ENCODE assay signal across 9 mouse cellular contexts in genomic region chr1:74283686-74284463, GRCm38 (mm10). TPM values are rescaled to one million over a fixed set of nuclear protein-coding genes. Genes with fewer than 3 reads are reported as not detected.
DNase-seq lines count a peak whose midpoint lies in the region; ATAC-seq and TF ChIP-seq lines count a peak whose summit lies in the region.
"Had no signal": no experiment of that assay in that cellular context is flagged by ENCODE, and none has a peak within 500 bp of the region (broad histone marks: within the 10 kb centered on the region; RNA-seq: fewer than 3 reads in every experiment).

No protein-coding gene starts in this region.

- 15% methylated on average over 14 of the region's 15 CpGs for WGBS in forebrain, embryonic 12.5 days
- 12% methylated on average over 15 of the region's 15 CpGs for WGBS in hindbrain, postnatal 0 days
- 11% methylated on average over 15 of the region's 15 CpGs for WGBS in limb, embryonic 11.5 days
- WGBS in midbrain, embryonic 11.5 days, result 13% methylated on average over 15 of the region's 15 CpGs
- WGBS in stomach, embryonic 16.5 days, result 9% methylated on average over 15 of the region's 15 CpGs

- intact Hi-C loops in gastrocnemius, adult 2 months (cut with DNase I), result loop anchor here (2.0 to 10.0 kb wide), 3 partner anchors 47 to 301 kb away; partner anchors contain the start of genes Arpc2, Bcs1l and Zfp142

- H3K36me3 ChIP-seq in forebrain, embryonic 12.5 days (replicated peaks), result peaks cover 52% of the 10 kb centered on the region
- H3K36me3 ChIP-seq in hindbrain, postnatal 0 days (ENCODE audit: insufficient read depth, low read length), result peaks cover 31% of the 10 kb centered on the region
- H3K36me3 ChIP-seq in limb, embryonic 11.5 days (ENCODE audit: control insufficient read depth, insufficient read depth, low read length), result peaks cover 28% of the 10 kb centered on the region
- H3K36me3 ChIP-seq in midbrain, embryonic 11.5 days (ENCODE audit: control insufficient read depth, insufficient read depth, low read length), result peaks cover 25% of the 10 kb centered on the region
- peaks cover 20% of the 10 kb centered on the region for H3K36me3 ChIP-seq in stomach, embryonic 16.5 days (ENCODE audit: control insufficient read depth, insufficient read depth, low read length)

- no peaks in the 10 kb centered on the region for H3K9me3 ChIP-seq in forebrain, embryonic 12.5 days
- no peaks in the 10 kb centered on the region for H3K9me3 ChIP-seq in hindbrain, postnatal 0 days (ENCODE audit: low read length)
- H3K9me3 ChIP-seq in limb, embryonic 11.5 days (ENCODE audit: control insufficient read depth, low read length), result no peaks in the 10 kb centered on the region
- no peaks in the 10 kb centered on the region for H3K9me3 ChIP-seq in midbrain, embryonic 11.5 days (ENCODE audit: control insufficient read depth, low read length)
- no peaks in the 10 kb centered on the region for H3K9me3 ChIP-seq in stomach, embryonic 16.5 days (replicated peaks; ENCODE audit: control insufficient read depth, low read length)

- peak; percentile 69 for DNase-seq in gastrocnemius, adult 2 months
- DNase-seq in gastrocnemius, adult 18-20 months (ENCODE audit: low spot score), result no peak
- peak; percentile 73 for DNase-seq in hindbrain, postnatal 0 days (ENCODE audit: low spot score)
- no peak for DNase-seq in limb, embryonic 11.5 days (ENCODE audit: low spot score)
- peak; percentile 82 for DNase-seq in midbrain, embryonic 11.5 days (ENCODE audit: low spot score, missing footprints)

- ATAC-seq in forebrain, embryonic 12.5 days (ENCODE audit: low FRiP score), result peak; percentile 39
- peak; percentile 51 for ATAC-seq in hindbrain, postnatal 0 days
- ATAC-seq in limb, embryonic 11.5 days (ENCODE audit: insufficient number of reproducible peaks, low FRiP score, low TSS enrichment, low read depth), result peak; percentile 24
- ATAC-seq in midbrain, embryonic 11.5 days (ENCODE audit: low FRiP score), result peak; percentile 49
- peak; percentile 41; the same call in 1 of the 2 replicates for ATAC-seq in stomach, embryonic 16.5 days (ENCODE audit: insufficient read depth, low FRiP score)

- H3K4me1 ChIP-seq in bone marrow macrophage, adult 2 months (ENCODE audit: control insufficient read depth, insufficient read depth, low read length), result 0 out of 2 replicates have a peak, but pooled peaks cover 2% of the 10 kb centered on the region
- peaks cover 26% of the 10 kb centered on the region for H3K4me1 ChIP-seq in forebrain, embryonic 12.5 days
- H3K4me1 ChIP-seq in hindbrain, postnatal 0 days (ENCODE audit: insufficient read depth, low read length), result peaks cover 16% of the 10 kb centered on the region; the same call in 1 of the 2 replicates
- peaks cover 12% of the 10 kb centered on the region for H3K4me1 ChIP-seq in limb, embryonic 11.5 days (ENCODE audit: control insufficient read depth, insufficient read depth, low read length)
- H3K4me1 ChIP-seq in midbrain, embryonic 11.5 days (ENCODE audit: control insufficient read depth, insufficient read depth, low read length), result peaks cover 11% of the 10 kb centered on the region
- H3K4me1 ChIP-seq in stomach, embryonic 16.5 days (ENCODE audit: control insufficient read depth, insufficient read depth, low read length), result peaks cover 34% of the 10 kb centered on the region

- H3K27me3 ChIP-seq in forebrain, embryonic 12.5 days, result no peaks in the 10 kb centered on the region
- no peaks in the 10 kb centered on the region for H3K27me3 ChIP-seq in hindbrain, postnatal 0 days (ENCODE audit: insufficient read depth, low read length)
- H3K27me3 ChIP-seq in limb, embryonic 11.5 days (ENCODE audit: control insufficient read depth, insufficient read depth, low read length), result no peaks in the 10 kb centered on the region
- H3K27me3 ChIP-seq in midbrain, embryonic 11.5 days (ENCODE audit: control insufficient read depth, insufficient read depth, low read length), result no peaks in the 10 kb centered on the region
- H3K27me3 ChIP-seq in stomach, embryonic 16.5 days (ENCODE audit: control insufficient read depth, insufficient read depth, low read length), result no peaks in the 10 kb centered on the region

- no peak for TF ChIP-seq CTCF in gastrocnemius, adult 2 months (IDR thresholded peaks at IDR 0.05)
- no peak for TF ChIP-seq CTCF in bone marrow macrophage, adult 2 months (IDR thresholded peaks at IDR 0.05; ENCODE audit: low read depth, low read length)
- no peak for TF ChIP-seq CTCF in hindbrain, postnatal 0 days (IDR thresholded peaks at IDR 0.05; ENCODE audit: low read depth)

- peak overlapping the region; percentile 96 for H3K27ac ChIP-seq in gastrocnemius, adult 2 months
- peak overlapping the region; percentile 61 for H3K27ac ChIP-seq in bone marrow macrophage, adult 2 months (ENCODE audit: insufficient read depth, low read depth, low read length)
- peak overlapping the region; percentile 54; the same call in 1 of the 2 replicates for H3K27ac ChIP-seq in forebrain, embryonic 12.5 days
- peak overlapping the region; percentile 75; the same call in 1 of the 2 replicates for H3K27ac ChIP-seq in hindbrain, postnatal 0 days
- H3K27ac ChIP-seq in limb, embryonic 11.5 days (replicated peaks; ENCODE audit: low read depth, low read length), result no peak overlapping the region
- peak overlapping the region; percentile 48; the same call in 1 of the 2 replicates for H3K27ac ChIP-seq in midbrain, embryonic 11.5 days (ENCODE audit: low read depth, low read length)
- H3K27ac ChIP-seq in stomach, embryonic 16.5 days (ENCODE audit: low read length), result peak overlapping the region; percentile 86

- H3K4me2 ChIP-seq in forebrain, embryonic 12.5 days, result peak overlapping the region; percentile 90
- peak overlapping the region; percentile 76 for H3K4me2 ChIP-seq in hindbrain, postnatal 0 days (ENCODE audit: low read depth, low read length)
- peak overlapping the region; percentile 80 for H3K4me2 ChIP-seq in limb, embryonic 11.5 days (ENCODE audit: low read depth, severe bottlenecking)
- peak overlapping the region; percentile 81 for H3K4me2 ChIP-seq in midbrain, embryonic 11.5 days
- H3K4me2 ChIP-seq in stomach, embryonic 16.5 days (ENCODE audit: low read depth, low read length), result peak overlapping the region; percentile 91

- peak; percentile 7; the same call in 1 of the 2 replicates for TF ChIP-seq POLR2A in bone marrow macrophage, adult 2 months (IDR thresholded peaks at IDR 0.05; ENCODE audit: borderline replicate concordance, low read depth, low read length)

- H3K4me3 ChIP-seq in gastrocnemius, adult 2 months, result peak overlapping the region; percentile 93
- H3K4me3 ChIP-seq in bone marrow macrophage, adult 2 months (ENCODE audit: insufficient read depth, low read length), result peak overlapping the region; percentile 80
- peak overlapping the region; percentile 79 for H3K4me3 ChIP-seq in forebrain, embryonic 12.5 days (replicated peaks)
- peak overlapping the region; percentile 70 for H3K4me3 ChIP-seq in hindbrain, postnatal 0 days (ENCODE audit: low read length)
- peak overlapping the region; percentile 67 for H3K4me3 ChIP-seq in limb, embryonic 11.5 days (ENCODE audit: low read depth, low read length)
- peak overlapping the region; percentile 73 for H3K4me3 ChIP-seq in midbrain, embryonic 11.5 days (ENCODE audit: low read depth, low read length)
- H3K4me3 ChIP-seq in stomach, embryonic 16.5 days (replicated peaks; ENCODE audit: low read length), result peak overlapping the region; percentile 94

- H3K9ac ChIP-seq in forebrain, embryonic 12.5 days, result peak overlapping the region; percentile 78
- H3K9ac ChIP-seq in hindbrain, postnatal 0 days (replicated peaks; ENCODE audit: low read length), result peak overlapping the region; percentile 67
- H3K9ac ChIP-seq in limb, embryonic 11.5 days (ENCODE audit: low read length), result peak overlapping the region; percentile 49
- peak overlapping the region; percentile 76 for H3K9ac ChIP-seq in midbrain, embryonic 11.5 days (ENCODE audit: low read length)
- H3K9ac ChIP-seq in stomach, embryonic 16.5 days (ENCODE audit: low read length), result peak overlapping the region; percentile 89

RNA-seq across cellular contexts. Expression of gene Aamp, which starts 0.7 kb away (rescaled TPM):
- 10 to 100 TPM; 69.4 to 76.1 TPM for total RNA-seq in gastrocnemius, adult 2 months (2021)
- total RNA-seq in gastrocnemius, adult 18-20 months (2021), result 10 to 100 TPM; 74.4 to 77.1 TPM
- 104 and 124 TPM in 2 replicates for polyA plus RNA-seq in bone marrow macrophage, adult 2 months (2012; ENCODE audit: insufficient read depth, insufficient read length, missing spikeins)
- 184 and 190 TPM in 2 replicates for polyA plus RNA-seq in forebrain, embryonic 12.5 days (2016; fragmentation: Nextera tagmentation; extraction: Ambion mirVana)
- total RNA-seq in hindbrain, postnatal 0 days (2014; rRNA removed), result 131 and 161 TPM in 2 replicates
- 212 and 219 TPM in 2 replicates for polyA plus RNA-seq in hindbrain, postnatal 0 days (2015; fragmentation: Nextera tagmentation; extraction: Ambion mirVana)
- polyA plus RNA-seq in limb, embryonic 11.5 days (2014; fragmentation: Nextera tagmentation; extraction: Ambion mirVana), result 218 and 223 TPM in 2 replicates
- polyA plus RNA-seq in midbrain, embryonic 11.5 days (2014; fragmentation: Nextera tagmentation; extraction: Ambion mirVana), result 175 and 186 TPM in 2 replicates
- 227 and 252 TPM in 2 replicates for polyA plus RNA-seq in stomach, embryonic 16.5 days (2015; fragmentation: Nextera tagmentation; extraction: Ambion mirVana)

RNA-seq across cellular contexts. Expression of gene Pnkd, which starts 0.9 kb away (rescaled TPM):
- 10 to 100 TPM; 45.4 to 70.5 TPM for total RNA-seq in gastrocnemius, adult 2 months (2021)
- total RNA-seq in gastrocnemius, adult 18-20 months (2021), result 10 to 100 TPM; 54.0 to 63.3 TPM
- polyA plus RNA-seq in bone marrow macrophage, adult 2 months (2012; ENCODE audit: insufficient read depth, insufficient read length, missing spikeins), result 37.6 and 37.8 TPM in 2 replicates
- polyA plus RNA-seq in forebrain, embryonic 12.5 days (2016; fragmentation: Nextera tagmentation; extraction: Ambion mirVana), result 87.5 and 88.9 TPM in 2 replicates
- total RNA-seq in hindbrain, postnatal 0 days (2014; rRNA removed), result 102 and 113 TPM in 2 replicates
- polyA plus RNA-seq in hindbrain, postnatal 0 days (2015; fragmentation: Nextera tagmentation; extraction: Ambion mirVana), result 143 TPM in 2 replicates
- 118 and 119 TPM in 2 replicates for polyA plus RNA-seq in limb, embryonic 11.5 days (2014; fragmentation: Nextera tagmentation; extraction: Ambion mirVana)
- polyA plus RNA-seq in midbrain, embryonic 11.5 days (2014; fragmentation: Nextera tagmentation; extraction: Ambion mirVana), result 83.9 and 84.6 TPM in 2 replicates
- 108 and 119 TPM in 2 replicates for polyA plus RNA-seq in stomach, embryonic 16.5 days (2015; fragmentation: Nextera tagmentation; extraction: Ambion mirVana)

RNA-seq across cellular contexts. Expression of gene Gpbar1, which starts 5.5 kb away (rescaled TPM):
- total RNA-seq in gastrocnemius, adult 2 months (2021), result not detected
- total RNA-seq in gastrocnemius, adult 18-20 months (2021), result not detected
- polyA plus RNA-seq in bone marrow macrophage, adult 2 months (2012; ENCODE audit: insufficient read depth, insufficient read length, missing spikeins), result not detected in 2 replicates
- polyA plus RNA-seq in forebrain, embryonic 12.5 days (2016; fragmentation: Nextera tagmentation; extraction: Ambion mirVana), result 0.18 and 0.29 TPM in 2 replicates
- total RNA-seq in hindbrain, postnatal 0 days (2014; rRNA removed), result not detected in 2 replicates
- polyA plus RNA-seq in hindbrain, postnatal 0 days (2015; fragmentation: Nextera tagmentation; extraction: Ambion mirVana), result 0.16 TPM in 1 of 2 replicates, not detected in the other
- 0.51 TPM in 1 of 2 replicates, not detected in the other for polyA plus RNA-seq in limb, embryonic 11.5 days (2014; fragmentation: Nextera tagmentation; extraction: Ambion mirVana)
- polyA plus RNA-seq in midbrain, embryonic 11.5 days (2014; fragmentation: Nextera tagmentation; extraction: Ambion mirVana), result 0.15 TPM in 1 of 2 replicates, not detected in the other
- 1.0 and 1.2 TPM in 2 replicates for polyA plus RNA-seq in stomach, embryonic 16.5 days (2015; fragmentation: Nextera tagmentation; extraction: Ambion mirVana)
- total RNA-seq: left cerebral cortex, adult 8-10 months had no signal

RNA-seq across cellular contexts. Expression of gene Tmbim1, which starts 21.5 kb away (rescaled TPM):
- total RNA-seq in gastrocnemius, adult 2 months (2021), result 10 to 100 TPM; 35.2 to 35.4 TPM
- total RNA-seq in gastrocnemius, adult 18-20 months (2021), result 10 to 100 TPM; 29.0 to 42.2 TPM
- 73.6 and 74.7 TPM in 2 replicates for polyA plus RNA-seq in bone marrow macrophage, adult 2 months (2012; ENCODE audit: insufficient read depth, insufficient read length, missing spikeins)
- 6.7 and 7.9 TPM in 2 replicates for polyA plus RNA-seq in forebrain, embryonic 12.5 days (2016; fragmentation: Nextera tagmentation; extraction: Ambion mirVana)
- total RNA-seq in hindbrain, postnatal 0 days (2014; rRNA removed), result 16.4 and 17.5 TPM in 2 replicates
- 14.8 and 16.5 TPM in 2 replicates for polyA plus RNA-seq in hindbrain, postnatal 0 days (2015; fragmentation: Nextera tagmentation; extraction: Ambion mirVana)
- polyA plus RNA-seq in limb, embryonic 11.5 days (2014; fragmentation: Nextera tagmentation; extraction: Ambion mirVana), result 10.3 and 10.5 TPM in 2 replicates
- 6.4 and 7.0 TPM in 2 replicates for polyA plus RNA-seq in midbrain, embryonic 11.5 days (2014; fragmentation: Nextera tagmentation; extraction: Ambion mirVana)
- 105 and 150 TPM in 2 replicates for polyA plus RNA-seq in stomach, embryonic 16.5 days (2015; fragmentation: Nextera tagmentation; extraction: Ambion mirVana)

RNA-seq across cellular contexts. Expression of gene Arpc2, which starts 48.0 kb away (rescaled TPM):
- total RNA-seq in gastrocnemius, adult 2 months (2021), result 10 to 100 TPM; 58.8 to 78.5 TPM
- 10 to 100 TPM; 71.0 to 82.9 TPM for total RNA-seq in gastrocnemius, adult 18-20 months (2021)
- 973 and 974 TPM in 2 replicates for polyA plus RNA-seq in bone marrow macrophage, adult 2 months (2012; ENCODE audit: insufficient read depth, insufficient read length, missing spikeins)
- 356 and 369 TPM in 2 replicates for polyA plus RNA-seq in forebrain, embryonic 12.5 days (2016; fragmentation: Nextera tagmentation; extraction: Ambion mirVana)
- total RNA-seq in hindbrain, postnatal 0 days (2014; rRNA removed), result 108 and 131 TPM in 2 replicates
- polyA plus RNA-seq in hindbrain, postnatal 0 days (2015; fragmentation: Nextera tagmentation; extraction: Ambion mirVana), result 414 and 417 TPM in 2 replicates
- polyA plus RNA-seq in limb, embryonic 11.5 days (2014; fragmentation: Nextera tagmentation; extraction: Ambion mirVana), result 314 and 323 TPM in 2 replicates
- 316 and 328 TPM in 2 replicates for polyA plus RNA-seq in midbrain, embryonic 11.5 days (2014; fragmentation: Nextera tagmentation; extraction: Ambion mirVana)
- 544 and 546 TPM in 2 replicates for polyA plus RNA-seq in stomach, embryonic 16.5 days (2015; fragmentation: Nextera tagmentation; extraction: Ambion mirVana)

Comparison
In these comparisons a context has a peak if more than half of its experiments do, and no peak if none do; other contexts are left out.
1. DNase-seq: peak in gastrocnemius, adult 2 months (single experiment), hindbrain, postnatal 0 days (single experiment) and midbrain, embryonic 11.5 days (single experiment); none in gastrocnemius, adult 18-20 months (single experiment) and limb, embryonic 11.5 days (single experiment).
2. Peak in every context shown above with its lines, with median percentiles within 50 percentile points of each other: H3K4me3 ChIP-seq, ATAC-seq, H3K4me2 ChIP-seq and H3K9ac ChIP-seq.